Mouse (Mus musculus): Measurements from ENCODE around the gene Specc1.
"Not testable (repeated sequence)": the region's sequence is repeated elsewhere in the genome, so short reads cannot be mapped to it uniquely, and the experiment has no call there.

The Specc1 gene

GRCm38 (mm10) chr11:61956572-61957295, at the start of gene Specc1:
Specc1 (plus strand) TSS chr11:61956763.
- peak; percentile 89 for DNase-seq (ENCODE audit: low read depth, low spot score)

GRCm38 (mm10) chr11:61908315-61908714, 48.2 kb upstream of the Specc1 start:
- DNase-seq (ENCODE audit: low read depth, low spot score), result no peak

- DNase-seq (ENCODE audit: low read depth, low spot score), result no peak
These were observed 36.9 kb upstream of the Specc1 start for GRCm38 (mm10) chr11:61919702-61920101.

GRCm38 (mm10) chr11:61923309-61923708, 33.3 kb upstream of the Specc1 start:
- DNase-seq (ENCODE audit: low read depth, low spot score), result no peak

GRCm38 (mm10) chr11:61929323-61930097, 27.1 kb upstream of the Specc1 start:
- no peak for DNase-seq (ENCODE audit: low read depth, low spot score)

- DNase-seq (ENCODE audit: low read depth, low spot score), result peak; percentile 92
These were observed 26.5 kb upstream of the Specc1 start, which contains the start of gene Akap10 for GRCm38 (mm10) chr11:61930098-61930517. Akap10 (minus strand) TSS chr11:61930252.

GRCm38 (mm10) chr11:61930640-61931586, 25.6 kb upstream of the Specc1 start:
- DNase-seq (ENCODE audit: low read depth, low spot score), result no peak

- DNase-seq (ENCODE audit: low read depth, low spot score), result no peak
These were observed 18.8 kb upstream of the Specc1 start for GRCm38 (mm10) chr11:61937761-61938160.

GRCm38 (mm10) chr11:61942903-61943302, 13.7 kb upstream of the Specc1 start:
- DNase-seq (ENCODE audit: low read depth, low spot score), result no peak

- no peak for DNase-seq (ENCODE audit: low read depth, low spot score)
These were observed 12.1 kb upstream of the Specc1 start for GRCm38 (mm10) chr11:61944417-61944816.

- DNase-seq (ENCODE audit: low read depth, low spot score), result no peak
These were observed 10.0 kb upstream of the Specc1 start for GRCm38 (mm10) chr11:61946608-61947007.

- peak; percentile 73 for DNase-seq (ENCODE audit: low read depth, low spot score)
These were observed 7.2 kb upstream of the Specc1 start for GRCm38 (mm10) chr11:61949315-61949714.

GRCm38 (mm10) chr11:61950632-61951031, 5.9 kb upstream of the Specc1 start:
- DNase-seq (ENCODE audit: low read depth, low spot score), result peak; percentile 86

GRCm38 (mm10) chr11:61955136-61955535, 1.4 kb upstream of the Specc1 start:
- DNase-seq (ENCODE audit: low read depth, low spot score), result no peak

- no peak for DNase-seq (ENCODE audit: low read depth, low spot score)
These were observed 612 bp upstream of the Specc1 start for GRCm38 (mm10) chr11:61955951-61956350.

- peak; percentile 45 for DNase-seq (ENCODE audit: low read depth, low spot score)
These were observed 792 bp downstream of the Specc1 start for GRCm38 (mm10) chr11:61957296-61957813.

GRCm38 (mm10) chr11:61958706-61959105, 2.1 kb downstream of the Specc1 start:
- DNase-seq (ENCODE audit: low read depth, low spot score), result not testable (repeated sequence)

GRCm38 (mm10) chr11:61960096-61960495, 3.5 kb downstream of the Specc1 start:
- no peak for DNase-seq (ENCODE audit: low read depth, low spot score)

- no peak for DNase-seq (ENCODE audit: low read depth, low spot score)
These were observed 6.1 kb downstream of the Specc1 start for GRCm38 (mm10) chr11:61962684-61963083.

- DNase-seq (ENCODE audit: low read depth, low spot score), result no peak
These were observed 6.6 kb downstream of the Specc1 start for GRCm38 (mm10) chr11:61963193-61963592.

GRCm38 (mm10) chr11:61964611-61965010, 8.0 kb downstream of the Specc1 start:
- no peak for DNase-seq (ENCODE audit: low read depth, low spot score)

Data from ES-CJ7 (cell line).